Mouse (Mus musculus) kidney, postnatal 0 days (tissue): ENCODE results near the gene Rps15. TPM values are rescaled to one million over a fixed set of nuclear protein-coding genes. Genes with fewer than 3 reads are reported as not detected.

Source experiments
- ATAC-seq: fragments of 200-750 bp; cut with Nextera tagmentation; replicated peaks from 2 replicates; pipeline ENCODE4 v1.8.0; 2017; ENCODE audit warnings: low read depth, moderate number of reproducible peaks, moderate TSS enrichment, moderate library complexity; ENCODE audit not compliant: low FRiP score
- DNase-seq: peaks from one replicate; pipeline ENCODE4 v3.0.0-alpha.2; 2016; ENCODE audit warnings: low spot score
- H3K27ac ChIP-seq: fragments of 300-500 bp; sonication (generic); 2 replicates; pipeline ENCODE4 v1.5.1; 2014; ENCODE audit warnings: mild to moderate bottlenecking
- H3K27me3 ChIP-seq: fragments of 300-500 bp; sonication (generic); 2 replicates; pipeline ENCODE4 v1.6.1; 2014; ENCODE audit warnings: low read length, mixed read lengths; ENCODE audit not compliant: insufficient read depth
- H3K36me3 ChIP-seq: fragments of 300-500 bp; sonication (generic); 2 replicates; pipeline ENCODE4 v1.6.1; 2014; ENCODE audit warnings: low read length, mixed read lengths; ENCODE audit not compliant: insufficient read depth
- H3K4me1 ChIP-seq: fragments of 300-500 bp; sonication (generic); replicated peaks from 2 replicates; pipeline ENCODE4 v1.6.1; 2014; ENCODE audit warnings: antibody characterized with exemption, low read length, mixed read lengths; ENCODE audit not compliant: insufficient read depth
- H3K4me2 ChIP-seq: fragments of 300-500 bp; sonication (generic); 2 replicates; pipeline ENCODE4 v1.6.1; 2014; ENCODE audit warnings: mild to moderate bottlenecking, low read length, moderate library complexity, mixed read lengths
- H3K4me3 ChIP-seq: fragments of 300-500 bp; sonication (generic); replicated peaks from 2 replicates; pipeline ENCODE4 v1.5.1; 2014; ENCODE audit warnings: low read depth, low read length
- H3K9ac ChIP-seq: fragments of 300-500 bp; sonication (generic); 2 replicates; pipeline ENCODE4 v1.6.1; 2014; ENCODE audit warnings: low read depth, low read length
- H3K9me3 ChIP-seq: fragments of 300-500 bp; sonication (generic); replicated peaks from 2 replicates; pipeline ENCODE4 v1.6.1; 2016; ENCODE audit warnings: low read length, inconsistent platforms, mixed read lengths
- CTCF ChIP-seq: IDR thresholded peaks from 2 replicates; pipeline ENCODE4 v1.5.1; 2016; ENCODE audit warnings: antibody characterized with exemption, low read depth, mild to moderate bottlenecking, moderate library complexity
- WGBS: fragments of 180-500 bp; shearing (Covaris S2); extraction: QIAGEN DNeasy Blood & Tissue Kit; methylation state at CpG from one replicate; pipeline ENCODE4 v1.1.7; 2014; 5-methylcytosine and 5-hydroxymethylcytosine counted together
- polyA plus RNA-seq: library from polyadenylated mRNA; unstranded; fragments of >200 nt; fragmentation: Nextera tagmentation; extraction: Ambion mirVana; gene quantifications from 2 replicates; pipeline ENCODE4 v1.2.1, GENCODE M21; 2015

The Rps15 gene
- polyA plus RNA-seq, 1 experiment from 2014 or later: 1,069 TPM

DNA sequence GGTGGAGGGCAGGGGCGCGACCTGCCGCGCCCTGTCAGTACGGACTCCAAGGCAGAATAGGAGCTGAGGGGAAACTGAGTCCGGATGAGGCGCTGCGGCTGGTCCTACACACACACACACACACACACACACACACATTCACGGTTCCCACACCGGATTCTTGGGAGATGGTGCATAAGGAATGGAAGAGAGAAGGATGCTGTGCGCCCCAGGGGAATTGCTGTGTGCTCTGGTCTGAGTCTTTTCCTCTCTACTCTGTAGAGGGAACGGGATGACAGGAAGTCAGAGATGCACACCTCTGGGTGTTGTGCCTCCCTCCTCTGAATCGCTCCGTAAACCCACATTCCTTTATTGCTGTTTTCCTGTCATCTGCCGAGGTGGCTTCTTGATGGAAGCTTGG is 7.0 kb downstream of the Rps15 start:
- Histone ChIP-seq H3K4me1 (peaks cover 3% of the 10 kb centered on the region; the same call in 1 of the 2 replicates), H3K4me3 (no peak overlapping the region), H3K9me3 (no peaks in the 10 kb centered on the region), H3K4me2 (no peak overlapping the region), H3K27ac (no peak overlapping the region), H3K9ac (no peak overlapping the region), H3K36me3 (peaks cover 5% of the 10 kb centered on the region; the same call in 1 of the 2 replicates), H3K27me3 (peaks cover 43% of the 10 kb centered on the region)
- WGBS: 11% methylated on average over 15 of the region's 15 CpGs
- DNase-seq (no peak), ATAC-seq (no peak)
- TF ChIP-seq CTCF: no peak

DNA sequence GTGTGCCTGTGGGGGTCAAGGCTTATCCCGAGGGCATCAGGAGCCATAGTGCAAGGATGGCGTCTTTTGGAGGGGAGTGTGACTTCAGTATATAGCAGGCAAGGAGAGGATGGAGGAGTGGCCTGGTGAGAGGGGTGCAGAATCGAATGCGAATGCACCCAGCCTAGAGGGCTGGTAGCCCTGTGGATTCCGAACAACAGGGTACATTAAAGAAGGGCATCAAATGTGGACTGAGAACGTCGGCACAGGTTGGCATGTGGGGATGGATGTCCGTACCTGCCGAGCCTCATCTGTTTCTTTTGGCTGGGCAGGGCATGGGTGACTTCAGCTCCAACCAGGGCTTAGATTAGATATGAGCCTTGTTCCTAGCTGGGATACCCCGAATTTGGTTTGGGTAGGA is 7.6 kb downstream of the Rps15 start:
- WGBS: 48% methylated on average over 10 of the region's 10 CpGs
- Histone ChIP-seq H3K4me1 (peaks cover 3% of the 10 kb centered on the region; the same call in 1 of the 2 replicates), H3K4me3 (no peak overlapping the region), H3K27ac (no peak overlapping the region), H3K36me3 (peaks cover under 1% of the 10 kb centered on the region; the same call in 1 of the 2 replicates), H3K9ac (no peak overlapping the region), H3K27me3 (peaks cover 43% of the 10 kb centered on the region), H3K9me3 (no peaks in the 10 kb centered on the region), H3K4me2 (no peak overlapping the region)
- no peak for TF ChIP-seq CTCF
- no peak for DNase-seq
- no peak for ATAC-seq

DNA sequence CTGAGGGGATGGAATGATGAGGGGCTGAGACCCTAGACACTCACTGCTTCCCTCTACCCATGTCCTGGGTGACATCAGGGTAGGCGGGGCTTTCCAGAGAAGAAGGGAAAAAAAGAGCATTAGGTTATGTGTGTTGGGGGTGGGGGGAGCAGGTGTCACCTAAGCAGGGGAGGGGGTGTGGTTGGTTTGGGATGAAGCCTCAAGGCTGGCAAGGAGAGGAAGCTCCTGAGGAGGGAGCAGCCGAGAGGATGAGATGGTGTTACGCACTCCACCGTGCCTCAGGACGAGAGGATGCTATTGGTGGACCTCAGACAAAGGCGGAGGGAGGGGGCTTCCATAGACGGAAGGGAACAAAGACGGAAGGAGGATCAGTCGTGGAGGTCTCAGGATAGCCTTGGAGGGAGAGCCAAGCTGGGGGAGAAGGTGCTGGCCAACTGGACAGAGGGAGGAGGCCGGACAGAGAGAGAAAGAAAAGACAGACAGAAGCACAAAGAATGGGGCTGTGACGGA is 8.5 kb downstream of the Rps15 start:
- no peak for DNase-seq
- no peak overlapping the region for H3K27ac ChIP-seq
- 26% methylated on average over 11 of the region's 11 CpGs for WGBS
- no peaks in the 10 kb centered on the region for H3K36me3 ChIP-seq
- no peak overlapping the region for H3K4me3 ChIP-seq
- no peaks in the 10 kb centered on the region for H3K9me3 ChIP-seq
- no peak overlapping the region for H3K4me2 ChIP-seq
- H3K4me1 ChIP-seq: peaks cover 3% of the 10 kb centered on the region; the same call in 1 of the 2 replicates
- no peak overlapping the region for H3K9ac ChIP-seq
- no peak for TF ChIP-seq CTCF
- ATAC-seq: no peak
- peaks cover 43% of the 10 kb centered on the region for H3K27me3 ChIP-seq

DNA sequence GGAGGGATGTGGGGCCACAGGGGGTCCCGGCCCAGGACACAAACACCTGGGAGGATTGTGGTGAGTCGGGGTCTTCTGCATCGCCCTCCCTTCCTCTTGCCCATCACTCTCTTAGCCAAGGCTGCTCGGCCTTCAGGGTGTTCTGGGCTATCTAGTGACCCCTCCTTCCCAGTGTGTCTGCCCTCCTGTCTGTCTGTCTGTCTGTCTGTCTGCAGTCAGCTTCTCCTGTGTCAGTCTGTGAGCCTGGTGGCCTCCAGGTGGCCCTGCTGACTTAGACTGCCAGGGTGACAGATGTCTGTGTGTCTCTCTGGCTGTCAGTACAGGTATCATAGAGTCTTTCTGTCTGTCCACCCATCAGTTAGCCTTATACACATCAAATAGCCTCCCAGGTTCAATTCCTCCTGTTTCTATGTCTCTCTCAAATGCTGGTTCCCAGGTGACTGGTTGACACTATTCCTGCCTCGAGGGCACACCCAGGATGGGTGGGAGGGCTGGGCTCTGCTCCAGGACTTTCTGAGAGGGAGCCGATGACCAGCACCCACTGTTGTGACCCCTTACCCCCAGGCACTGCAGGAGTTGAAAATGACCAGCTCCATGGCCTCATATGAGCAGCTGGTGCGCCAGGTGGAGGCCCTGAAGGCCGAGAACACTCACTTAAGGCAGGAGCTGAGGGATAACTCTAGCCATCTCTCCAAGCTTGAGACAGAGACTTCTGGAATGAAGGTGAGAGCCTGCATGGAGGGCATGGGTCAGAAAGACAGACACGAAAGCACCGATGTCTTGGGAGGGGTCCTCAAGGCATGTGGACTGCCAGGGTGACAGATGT is 9.2 kb downstream of the Rps15 start:
- H3K36me3 ChIP-seq: no peaks in the 10 kb centered on the region
- H3K4me3 ChIP-seq: no peak overlapping the region
- 80% methylated on average over 8 of the region's 10 CpGs for WGBS
- no peak overlapping the region for H3K27ac ChIP-seq
- H3K9ac ChIP-seq: no peak overlapping the region
- H3K4me1 ChIP-seq: peaks cover 3% of the 10 kb centered on the region; the same call in 1 of the 2 replicates
- H3K4me2 ChIP-seq: no peak overlapping the region
- ATAC-seq: no peak
- DNase-seq: no peak
- H3K9me3 ChIP-seq: no peaks in the 10 kb centered on the region
- no peak for TF ChIP-seq CTCF
- H3K27me3 ChIP-seq: peaks cover 43% of the 10 kb centered on the region

DNA sequence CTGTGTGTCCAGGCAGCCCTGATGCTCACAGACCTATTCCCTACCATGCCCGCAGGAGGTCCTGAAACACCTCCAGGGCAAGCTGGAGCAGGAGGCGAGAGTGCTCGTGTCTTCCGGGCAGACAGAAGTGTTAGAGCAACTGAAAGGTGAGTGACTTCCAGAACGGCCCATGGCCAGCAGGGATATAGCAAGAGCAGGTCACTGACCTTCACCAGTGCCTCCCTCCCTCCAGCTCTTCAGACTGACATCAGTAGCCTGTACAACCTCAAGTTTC is 9.8 kb downstream of the Rps15 start:
- peaks cover 43% of the 10 kb centered on the region for H3K27me3 ChIP-seq
- no peak for DNase-seq
- 55% methylated on average over 5 of the region's 5 CpGs for WGBS
- no peak for ATAC-seq
- H3K4me1 ChIP-seq: peaks cover 3% of the 10 kb centered on the region; the same call in 1 of the 2 replicates
- H3K9ac ChIP-seq: no peak overlapping the region
- no peaks in the 10 kb centered on the region for H3K9me3 ChIP-seq
- no peaks in the 10 kb centered on the region for H3K36me3 ChIP-seq
- no peak overlapping the region for H3K27ac ChIP-seq
- H3K4me3 ChIP-seq: no peak overlapping the region
- no peak for TF ChIP-seq CTCF
- no peak overlapping the region for H3K4me2 ChIP-seq

DNA sequence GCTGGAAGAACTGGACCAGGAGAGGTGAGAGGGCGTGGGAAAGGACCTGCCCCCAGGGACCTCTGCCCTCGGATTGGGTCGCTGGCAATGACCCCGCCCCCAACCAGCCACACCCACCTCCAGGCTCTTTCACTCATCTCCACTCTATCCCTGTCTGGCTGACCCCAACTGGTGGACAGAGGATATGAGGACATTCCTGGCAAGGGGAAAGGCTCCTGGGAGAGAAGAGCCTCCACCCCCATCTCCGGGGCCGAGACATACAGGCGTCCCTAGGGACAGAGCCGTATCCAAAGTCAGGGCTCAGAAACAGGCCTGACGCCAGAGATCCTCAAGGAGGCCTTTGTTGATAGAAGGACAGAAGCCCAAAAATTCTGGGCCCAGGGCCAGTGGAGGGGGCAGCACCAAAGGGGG is 10.2 kb downstream of the Rps15 start:
- no peak overlapping the region for H3K4me2 ChIP-seq
- 8% methylated on average over 9 of the region's 9 CpGs for WGBS

More for the DNA sequence above, 10.2 kb downstream of the Rps15 start:
- ATAC-seq: peak; percentile 8; the same call in 1 of the 2 replicates
- Histone ChIP-seq H3K36me3 (no peaks in the 10 kb centered on the region), H3K4me3 (no peak overlapping the region), H3K27ac (peak overlapping the region; percentile 60; the same call in 1 of the 2 replicates), H3K9ac (no peak overlapping the region), H3K9me3 (no peaks in the 10 kb centered on the region), H3K27me3 (peaks cover 39% of the 10 kb centered on the region), H3K4me1 (peaks cover 3% of the 10 kb centered on the region; the same call in 1 of the 2 replicates)
- DNase-seq: peak; percentile 74
- TF ChIP-seq CTCF: 0 out of 2 replicates have a peak, but pooled peaks have one; percentile 11
